Mouse (Mus musculus) skeletal muscle tissue, adult 2 months (tissue): Measurements from ENCODE around the gene Asl.
A peak's percentile ranks its signal among the peaks of the same experiment; 100 is the strongest.

Experiments used
- DNase-seq: peaks from one replicate; pipeline ENCODE4 v3.0.0-alpha.2; 2012; ENCODE audit warnings: low read depth, low spot score

Asl gene

GRCm38 (mm10) chr5:130007344-130007743 lies 21.7 kb downstream of the Asl start:
- no peak for DNase-seq

- no peak for DNase-seq
These were observed 25.8 kb downstream of the Asl start for GRCm38 (mm10) chr5:130003229-130003628.

- DNase-seq, result peak; percentile 87
These were observed 26.5 kb downstream of the Asl start, which contains the start of gene Gusb for GRCm38 (mm10) chr5:130002301-130003146. Gusb (minus strand) TSS chr5:130003049.

- no peak for DNase-seq
These were observed 27.6 kb downstream of the Asl start for GRCm38 (mm10) chr5:130001356-130001987.

GRCm38 (mm10) chr5:130000735-130001134 lies 28.3 kb downstream of the Asl start:
- peak; percentile 25 for DNase-seq

GRCm38 (mm10) chr5:129999097-129999496 lies 29.9 kb downstream of the Asl start:
- DNase-seq, result peak; percentile 40

- no peak for DNase-seq
These were observed 31.3 kb downstream of the Asl start for GRCm38 (mm10) chr5:129997700-129998099.

- no peak for DNase-seq
These were observed 34.1 kb downstream of the Asl start for GRCm38 (mm10) chr5:129994989-129995388.

- DNase-seq, result no peak
These were observed 35.7 kb downstream of the Asl start for GRCm38 (mm10) chr5:129993374-129993773.

- no peak for DNase-seq
These were observed 37.1 kb downstream of the Asl start for GRCm38 (mm10) chr5:129991898-129992297.

GRCm38 (mm10) chr5:129989376-129989775 lies 39.7 kb downstream of the Asl start:
- no peak for DNase-seq

- DNase-seq, result no peak
These were observed 48.8 kb downstream of the Asl start for GRCm38 (mm10) chr5:129980216-129980615.

GRCm38 (mm10) chr5:129978608-129979007 lies 50.4 kb downstream of the Asl start:
- no peak for DNase-seq

GRCm38 (mm10) chr5:129977768-129978167 lies 51.3 kb downstream of the Asl start:
- no peak for DNase-seq

- DNase-seq, result no peak
These were observed 54.2 kb downstream of the Asl start for GRCm38 (mm10) chr5:129974866-129975311.

GRCm38 (mm10) chr5:129974354-129974753 lies 54.7 kb downstream of the Asl start:
- DNase-seq, result no peak

GRCm38 (mm10) chr5:129971491-129971890 lies 57.6 kb downstream of the Asl start:
- DNase-seq, result peak; percentile 10

- no peak for DNase-seq
These were observed 60.6 kb downstream of the Asl start for GRCm38 (mm10) chr5:129968417-129968816.

GRCm38 (mm10) chr5:129966448-129966847 lies 62.6 kb downstream of the Asl start:
- DNase-seq, result no peak

- no peak for DNase-seq
These were observed 65.8 kb downstream of the Asl start for GRCm38 (mm10) chr5:129963224-129963623.
